Mouse (Mus musculus) limb, embryonic 11.5 days (tissue): ENCODE data around the gene Calr4. TPM values are rescaled to one million over a fixed set of nuclear protein-coding genes. Genes with fewer than 3 reads are reported as not detected.

Source experiments
- ATAC-seq: fragments of 200-750 bp; cut with Nextera tagmentation; 2 replicates; pipeline ENCODE4 v1.8.0; 2017; ENCODE audit warnings: low read depth; ENCODE audit not compliant: insufficient number of reproducible peaks, low FRiP score, low TSS enrichment
- DNase-seq: peaks from one replicate; pipeline ENCODE4 v3.0.0-alpha.2; 2015; ENCODE audit warnings: low spot score
- H3K27ac ChIP-seq: fragments of 300-500 bp; sonication (generic); replicated peaks from 2 replicates; pipeline ENCODE4 v1.5.1; 2014; ENCODE audit warnings: low read depth, mild to moderate bottlenecking, low read length
- H3K27me3 ChIP-seq: fragments of 300-500 bp; sonication (generic); 2 replicates; pipeline ENCODE4 v1.6.1; 2014; ENCODE audit warnings: mild to moderate bottlenecking, low read length, mixed read lengths; ENCODE audit not compliant: control insufficient read depth, insufficient read depth
- H3K36me3 ChIP-seq: fragments of 300-500 bp; sonication (generic); 2 replicates; pipeline ENCODE4 v1.6.1; 2014; ENCODE audit warnings: mild to moderate bottlenecking, low read length, moderate library complexity, mixed read lengths; ENCODE audit not compliant: control insufficient read depth, insufficient read depth
- H3K4me1 ChIP-seq: fragments of 300-500 bp; sonication (generic); 2 replicates; pipeline ENCODE4 v1.6.1; 2014; ENCODE audit warnings: low read length, mixed read lengths; ENCODE audit not compliant: control insufficient read depth, insufficient read depth
- H3K4me2 ChIP-seq: fragments of 300-500 bp; sonication (generic); 2 replicates; pipeline ENCODE4 v1.6.1; 2014; ENCODE audit warnings: low read depth, mild to moderate bottlenecking, moderate library complexity; ENCODE audit not compliant: severe bottlenecking
- H3K4me3 ChIP-seq: fragments of 300-500 bp; sonication (generic); 2 replicates; pipeline ENCODE4 v1.5.1; 2014; ENCODE audit warnings: low read depth, low read length
- H3K9ac ChIP-seq: fragments of 300-500 bp; sonication (generic); 2 replicates; pipeline ENCODE4 v1.6.1; 2014; ENCODE audit warnings: mild to moderate bottlenecking, low read length
- H3K9me3 ChIP-seq: fragments of 300-500 bp; sonication (generic); 2 replicates; pipeline ENCODE4 v1.6.1; 2016; ENCODE audit warnings: low read length; ENCODE audit not compliant: control insufficient read depth
- WGBS: fragments of 180-500 bp; shearing (Covaris S2); extraction: QIAGEN DNeasy Blood & Tissue Kit; methylation state at CpG from one replicate; pipeline ENCODE4 v1.1.7; 2014; 5-methylcytosine and 5-hydroxymethylcytosine counted together
- polyA plus RNA-seq: library from polyadenylated mRNA; unstranded; fragments of >200 nt; fragmentation: Nextera tagmentation; extraction: Ambion mirVana; gene quantifications from 2 replicates; pipeline ENCODE4 v1.2.1, GENCODE M21; 2014

Calr4 gene
- polyA plus RNA-seq, 1 experiment from 2014 or later, result not detected

- ATAC-seq (no peak), DNase-seq (no peak)
- Histone ChIP-seq H3K27ac (no peak overlapping the region), H3K9ac (no peak overlapping the region), H3K27me3 (no peaks in the 10 kb centered on the region), H3K36me3 (no peaks in the 10 kb centered on the region), H3K4me1 (no peaks in the 10 kb centered on the region), H3K4me2 (no peak overlapping the region), H3K9me3 (no peaks in the 10 kb centered on the region), H3K4me3 (no peak overlapping the region)
- WGBS, result 85% methylated on average over 7 of the region's 7 CpGs
Observed at GRCm38 (mm10) chr4:109244506-109244905, 10.2 kb downstream of the Calr4 start.

GRCm38 (mm10) chr4:109245016-109245620, 10.8 kb downstream of the Calr4 start:
- Histone ChIP-seq H3K9me3 (no peaks in the 10 kb centered on the region), H3K4me2 (no peak overlapping the region), H3K27me3 (no peaks in the 10 kb centered on the region), H3K27ac (no peak overlapping the region), H3K4me3 (no peak overlapping the region), H3K4me1 (no peaks in the 10 kb centered on the region), H3K36me3 (no peaks in the 10 kb centered on the region), H3K9ac (no peak overlapping the region)
- ATAC-seq (no peak), DNase-seq (no peak)
- 85% methylated on average over 6 of the region's 6 CpGs for WGBS

- Histone ChIP-seq H3K4me3 (no peak overlapping the region), H3K4me1 (no peaks in the 10 kb centered on the region), H3K9ac (no peak overlapping the region), H3K27ac (no peak overlapping the region), H3K36me3 (no peaks in the 10 kb centered on the region), H3K9me3 (no peaks in the 10 kb centered on the region), H3K4me2 (no peak overlapping the region), H3K27me3 (no peaks in the 10 kb centered on the region)
- ATAC-seq (no peak), DNase-seq (peak; percentile 42)
- 40% methylated on average over 3 of the region's 3 CpGs for WGBS
Observed at GRCm38 (mm10) chr4:109251605-109252004, 17.3 kb downstream of the Calr4 start.

- H3K36me3 ChIP-seq, result no peaks in the 10 kb centered on the region
- H3K4me2 ChIP-seq, result no peak overlapping the region
- no peaks in the 10 kb centered on the region for H3K9me3 ChIP-seq
- no peak for ATAC-seq
- WGBS, result 88% methylated on average over 4 of the region's 4 CpGs
- H3K27ac ChIP-seq, result no peak overlapping the region
- DNase-seq, result no peak
- no peak overlapping the region for H3K9ac ChIP-seq
- H3K27me3 ChIP-seq, result no peaks in the 10 kb centered on the region
- no peaks in the 10 kb centered on the region for H3K4me1 ChIP-seq
- no peak overlapping the region for H3K4me3 ChIP-seq
Observed at GRCm38 (mm10) chr4:109252199-109252598, 17.9 kb downstream of the Calr4 start.

GRCm38 (mm10) chr4:109253664-109254151, 19.4 kb downstream of the Calr4 start:
- H3K9me3 ChIP-seq, result no peaks in the 10 kb centered on the region
- DNase-seq (no peak), ATAC-seq (no peak)
- H3K27me3 ChIP-seq, result no peaks in the 10 kb centered on the region
- no peaks in the 10 kb centered on the region for H3K36me3 ChIP-seq
- WGBS, result 70% methylated on average over 11 of the region's 11 CpGs
- no peak overlapping the region for H3K4me2 ChIP-seq
- H3K4me3 ChIP-seq, result no peak overlapping the region
- H3K9ac ChIP-seq, result no peak overlapping the region
- H3K27ac ChIP-seq, result no peak overlapping the region
- H3K4me1 ChIP-seq, result no peaks in the 10 kb centered on the region

- Histone ChIP-seq H3K4me1 (no peaks in the 10 kb centered on the region), H3K4me2 (no peak overlapping the region), H3K27ac (no peak overlapping the region), H3K9me3 (no peaks in the 10 kb centered on the region), H3K4me3 (no peak overlapping the region), H3K9ac (no peak overlapping the region), H3K36me3 (no peaks in the 10 kb centered on the region), H3K27me3 (no peaks in the 10 kb centered on the region)
- ATAC-seq, result no peak
- DNase-seq, result no peak
- WGBS, result 90% methylated on average over 5 of the region's 5 CpGs
Observed at GRCm38 (mm10) chr4:109254511-109254910, 20.2 kb downstream of the Calr4 start.

GRCm38 (mm10) chr4:109255321-109255720, 21.0 kb downstream of the Calr4 start:
- no peak overlapping the region for H3K9ac ChIP-seq
- no peaks in the 10 kb centered on the region for H3K9me3 ChIP-seq
- H3K36me3 ChIP-seq, result no peaks in the 10 kb centered on the region
- WGBS, result 84% methylated on average over 2 of the region's 2 CpGs
- H3K4me2 ChIP-seq, result no peak overlapping the region
- H3K27ac ChIP-seq, result no peak overlapping the region
- H3K4me1 ChIP-seq, result no peaks in the 10 kb centered on the region
- DNase-seq (no peak), ATAC-seq (no peak)
- H3K4me3 ChIP-seq, result no peak overlapping the region
- no peaks in the 10 kb centered on the region for H3K27me3 ChIP-seq

- Histone ChIP-seq H3K4me3 (no peak overlapping the region), H3K4me2 (no peak overlapping the region), H3K27me3 (no peaks in the 10 kb centered on the region), H3K9me3 (no peaks in the 10 kb centered on the region), H3K27ac (no peak overlapping the region), H3K9ac (no peak overlapping the region), H3K4me1 (no peaks in the 10 kb centered on the region), H3K36me3 (no peaks in the 10 kb centered on the region)
- no peak for DNase-seq
- no peak for ATAC-seq
- 82% methylated on average over 11 of the region's 11 CpGs for WGBS
Observed at GRCm38 (mm10) chr4:109255727-109256417, 21.6 kb downstream of the Calr4 start.
